Mouse (Mus musculus): ENCODE measurements around the gene Vav2.

The Vav2 gene

GRCm38 (mm10) chr2:27316167-27316566, 110.7 kb downstream of the Vav2 start:
- DNase-seq (ENCODE audit: low spot score), result no peak

DNA sequence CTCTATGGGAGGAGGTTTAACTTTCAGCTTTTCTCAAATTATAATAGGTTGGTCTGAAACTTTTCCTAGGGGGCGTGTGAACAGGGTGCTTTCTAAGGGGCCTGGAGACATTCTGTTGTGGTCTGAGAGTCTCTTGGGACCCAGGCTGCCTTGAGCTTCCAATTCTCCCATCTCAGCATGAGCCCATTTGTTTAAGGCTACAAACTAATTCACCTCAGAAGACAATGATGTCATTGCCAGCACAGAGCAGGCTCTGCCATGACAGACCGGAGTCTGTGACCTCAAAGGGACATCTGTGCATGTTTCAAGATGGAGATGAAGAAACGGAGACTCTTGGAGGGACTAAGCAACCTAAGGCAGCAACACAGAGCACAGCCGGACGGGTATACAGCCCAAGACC, 112.6 kb downstream of the Vav2 start:
- DNase-seq (ENCODE audit: low spot score), result no peak

DNA sequence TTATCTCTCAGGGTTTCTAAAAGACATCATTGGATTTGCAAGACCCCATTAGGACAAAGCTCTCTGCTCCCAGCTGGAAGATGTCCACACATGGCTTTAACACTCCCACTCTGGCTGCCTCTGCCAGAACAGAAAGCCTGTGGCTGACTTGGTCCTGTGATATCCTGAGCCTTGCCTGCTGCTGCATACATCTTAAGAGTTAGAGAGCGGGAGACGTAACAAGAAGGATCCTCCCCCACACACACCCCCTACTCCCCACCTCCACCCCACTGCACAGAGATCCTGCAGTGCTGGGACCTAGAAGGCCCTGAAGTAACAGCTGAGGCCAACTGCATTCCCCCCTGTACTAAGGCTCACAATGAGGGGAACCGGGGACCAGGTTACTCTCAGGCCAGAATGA, 114.3 kb downstream of the Vav2 start:
- no peak for DNase-seq (ENCODE audit: low spot score)

DNA sequence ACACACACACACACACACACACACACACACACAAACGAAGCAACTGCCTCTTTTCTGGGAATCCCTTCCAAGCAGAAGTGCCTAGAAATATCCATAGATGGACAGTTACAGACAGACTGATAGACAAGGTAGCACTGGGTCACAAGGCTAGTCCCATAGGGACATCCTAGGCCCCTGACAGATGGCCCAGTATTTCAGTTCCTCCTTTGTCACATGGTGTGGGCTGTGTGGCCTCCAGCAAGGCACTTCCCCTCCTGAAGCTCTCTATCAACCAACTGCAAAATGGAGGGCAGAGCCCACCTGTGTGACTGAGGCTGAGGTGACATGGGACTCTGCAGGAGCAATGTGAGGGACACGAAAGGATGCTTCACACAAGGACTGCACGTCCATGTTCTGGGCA, 115.2 kb downstream of the Vav2 start:
- no peak for DNase-seq (ENCODE audit: low spot score)

- DNase-seq (ENCODE audit: low spot score), result no peak
These were observed 115.9 kb downstream of the Vav2 start for GRCm38 (mm10) chr2:27310908-27311307.

DNA sequence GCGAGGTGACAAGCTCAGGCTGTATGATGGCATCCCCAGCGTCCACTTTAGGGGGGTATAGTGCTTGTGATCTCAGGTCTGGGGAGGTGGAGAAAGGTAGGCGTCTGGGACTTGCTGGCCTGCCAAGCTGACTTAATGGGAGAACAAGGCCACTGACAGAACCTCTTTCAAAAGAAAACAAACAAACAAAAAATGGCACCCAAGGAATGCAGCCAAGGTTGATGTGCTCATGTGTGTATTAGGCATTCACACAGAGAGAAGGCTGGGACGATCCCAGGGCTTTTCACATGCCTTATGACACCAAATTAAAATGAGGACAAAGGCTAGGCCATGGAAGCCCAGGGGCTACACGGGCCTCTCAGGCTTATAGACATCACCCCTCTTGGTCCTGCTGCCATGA, 116.6 kb downstream of the Vav2 start:
- DNase-seq (ENCODE audit: low spot score), result no peak

DNA sequence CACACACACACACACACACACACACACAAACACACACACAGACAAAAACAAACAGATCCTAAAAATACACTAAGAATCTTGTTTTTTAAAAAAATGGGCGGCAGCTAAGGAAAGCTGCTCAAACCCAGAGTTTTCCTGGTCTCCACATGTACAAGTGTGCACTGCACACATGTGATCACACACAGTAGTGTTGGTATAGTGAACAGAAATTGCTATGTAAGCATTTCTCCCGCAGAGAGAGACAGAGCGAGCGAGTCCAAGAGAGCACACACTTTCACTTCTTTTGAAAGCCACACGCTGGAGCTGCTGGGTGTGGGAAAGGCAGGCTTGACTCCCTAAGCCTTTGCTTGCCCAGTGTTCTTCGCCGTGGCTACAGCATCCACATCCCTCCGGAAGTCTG, 120.2 kb downstream of the Vav2 start:
- no peak for DNase-seq (ENCODE audit: low spot score)

- DNase-seq (ENCODE audit: low spot score), result no peak
These were observed 122.1 kb downstream of the Vav2 start for GRCm38 (mm10) chr2:27304741-27305140.

DNA sequence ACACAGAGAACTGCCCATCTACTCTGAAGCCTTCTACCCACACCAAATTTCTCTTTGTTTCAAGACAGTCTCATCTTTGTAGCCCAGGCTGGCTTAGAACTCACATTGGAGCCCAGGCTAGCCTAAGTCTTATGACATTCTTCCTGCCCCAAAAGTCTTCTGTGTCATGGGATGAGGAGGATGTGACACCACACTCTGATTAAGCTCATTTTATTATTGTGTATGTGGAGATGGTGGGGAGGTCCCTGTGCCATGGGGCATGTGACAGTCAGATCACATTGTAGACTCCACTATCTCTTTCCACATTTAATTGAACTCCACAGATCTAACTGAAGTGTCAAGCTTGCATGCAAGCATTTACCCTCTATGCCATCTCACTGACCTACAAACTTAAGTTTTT, 122.8 kb downstream of the Vav2 start:
- no peak for DNase-seq (ENCODE audit: low spot score)

GRCm38 (mm10) chr2:27301444-27302111, 125.3 kb downstream of the Vav2 start:
- no peak for DNase-seq (ENCODE audit: low spot score)

DNA sequence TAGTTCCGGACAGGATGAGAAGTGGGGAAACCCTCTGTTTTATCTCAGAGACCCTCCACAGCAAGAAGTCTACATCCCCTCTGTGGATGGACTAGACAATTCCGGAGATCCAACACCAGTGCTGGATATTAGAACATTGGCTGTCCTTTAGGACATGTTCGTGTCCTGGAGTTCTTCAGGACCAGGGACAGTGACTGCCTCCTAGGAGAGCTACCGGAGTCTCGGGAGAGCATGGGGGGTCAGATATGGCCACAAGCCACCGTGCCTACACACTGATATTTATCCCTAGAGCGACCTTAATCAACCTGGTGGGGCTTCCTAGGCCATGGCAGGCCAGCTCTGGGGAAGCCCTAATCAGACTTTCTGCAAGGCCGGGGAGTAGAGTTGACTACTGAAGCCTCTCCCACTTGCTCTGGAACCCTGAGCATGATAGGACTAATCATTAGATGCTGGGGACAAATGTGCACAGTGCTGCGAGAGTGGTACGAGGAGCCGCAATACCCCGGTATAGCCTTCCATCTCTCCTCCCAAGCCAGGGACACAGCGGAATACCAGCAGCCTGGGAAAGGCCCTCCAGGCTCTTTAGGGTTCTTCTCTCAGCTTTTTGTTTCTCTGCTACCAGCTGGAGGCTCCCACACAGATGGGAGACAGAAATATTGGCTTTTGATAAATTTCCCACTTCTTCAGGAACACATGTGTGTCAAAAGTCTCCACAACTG, 125.9 kb downstream of the Vav2 start:
- no peak for DNase-seq (ENCODE audit: low spot score)

- DNase-seq (ENCODE audit: low spot score), result no peak
These were observed 130.0 kb downstream of the Vav2 start for GRCm38 (mm10) chr2:27296656-27297406.

DNA sequence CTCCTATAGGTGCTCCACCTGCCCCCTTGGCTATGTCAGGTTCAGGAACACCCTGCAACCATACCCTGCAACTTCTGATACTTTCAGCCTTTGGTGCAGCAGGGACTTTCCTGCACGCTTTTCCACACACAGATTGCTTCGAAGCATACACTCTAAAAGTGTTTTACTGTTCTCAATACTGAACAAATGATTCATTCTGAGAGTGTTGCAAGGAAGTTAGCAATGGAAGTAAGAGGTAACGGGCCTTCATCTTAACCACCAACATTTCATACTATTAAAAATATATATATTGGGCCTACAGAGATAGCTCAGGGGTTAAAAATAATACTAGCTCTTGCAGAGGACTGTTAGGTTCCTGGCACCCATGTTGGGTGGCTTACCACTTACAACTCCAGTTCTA, 132.1 kb downstream of the Vav2 start:
- no peak for DNase-seq (ENCODE audit: low spot score)

- DNase-seq (ENCODE audit: low spot score), result peak; percentile 59
These were observed 137.8 kb downstream of the Vav2 start for GRCm38 (mm10) chr2:27289019-27289418.

- DNase-seq (ENCODE audit: low spot score), result no peak
These were observed 139.7 kb downstream of the Vav2 start for GRCm38 (mm10) chr2:27286971-27287710.

DNA sequence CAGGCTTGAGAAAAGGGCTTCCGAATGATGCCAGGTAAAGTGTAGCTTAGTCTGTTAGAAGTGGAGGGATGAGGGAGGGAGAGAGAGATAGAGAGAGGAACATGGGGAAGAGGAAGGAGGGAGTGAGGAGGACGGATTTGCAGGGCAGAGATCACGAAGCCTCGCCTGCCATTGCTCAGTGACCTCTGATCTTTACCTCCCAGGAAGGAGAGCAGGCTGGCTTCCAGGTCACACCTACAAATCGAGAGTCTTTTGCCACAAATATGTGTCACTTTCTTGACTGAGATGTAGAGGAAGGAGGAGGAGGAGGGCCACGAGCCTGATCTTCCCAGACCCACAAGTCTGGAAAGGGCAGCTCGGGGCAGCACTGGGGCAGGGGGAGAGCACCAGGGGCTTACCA, 142.4 kb downstream of the Vav2 start:
- no peak for DNase-seq (ENCODE audit: low spot score)

- DNase-seq (ENCODE audit: low spot score), result no peak
These were observed 145.1 kb downstream of the Vav2 start for GRCm38 (mm10) chr2:27281771-27282170.

- peak; percentile 10 for DNase-seq (ENCODE audit: low spot score)
These were observed 145.8 kb downstream of the Vav2 start for GRCm38 (mm10) chr2:27280920-27281611.

GRCm38 (mm10) chr2:27278859-27279258, 148.0 kb downstream of the Vav2 start:
- no peak for DNase-seq (ENCODE audit: low spot score)

DNA sequence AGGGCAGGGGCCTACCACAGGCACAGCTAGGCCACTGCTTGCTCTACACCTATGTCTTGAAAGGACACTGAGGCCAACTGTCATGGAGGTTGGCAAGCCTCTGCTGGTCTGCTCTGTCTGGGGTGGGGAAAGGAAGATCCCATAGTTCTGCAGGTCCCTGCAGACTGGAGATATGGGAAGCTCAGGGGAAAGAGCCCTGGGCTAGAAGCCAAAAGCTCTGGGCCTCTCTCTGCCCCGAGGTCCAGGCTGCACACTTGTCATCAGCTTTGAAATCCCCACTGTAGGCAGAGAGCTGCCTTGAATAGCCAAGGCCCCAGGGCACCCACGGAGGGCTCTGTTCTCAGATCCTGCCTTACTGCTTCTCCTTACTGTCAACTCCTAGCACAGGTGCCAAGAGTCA, 158.5 kb downstream of the Vav2 start:
- DNase-seq (ENCODE audit: low spot score), result no peak

GRCm38 (mm10) chr2:27265819-27266218, 161.0 kb downstream of the Vav2 start:
- no peak for DNase-seq (ENCODE audit: low spot score)

GRCm38 (mm10) chr2:27262984-27263383, 163.8 kb downstream of the Vav2 start:
- no peak for DNase-seq (ENCODE audit: low spot score)

Measured in ovary, adult 18-20 months (tissue).